Mouse (Mus musculus) olfactory bulb, adult 2 months (tissue): ENCODE measurements around the gene 1600014C10Rik.

Experiments used
- CTCF ChIP-seq: fragments of 200-500 bp; IDR thresholded peaks from 2 replicates; pipeline ENCODE4 v1.5.1; 2012; ENCODE audit warnings: low read depth, mild to moderate bottlenecking, low read length, moderate library complexity; ENCODE audit not compliant: insufficient read depth
- POLR2A ChIP-seq: fragments of 200-500 bp; IDR thresholded peaks from 2 replicates; pipeline ENCODE4 v1.6.1; 2012; ENCODE audit warnings: mild to moderate bottlenecking, low read depth, low read length, moderate library complexity; ENCODE audit not compliant: insufficient read depth

- no peak for TF ChIP-seq CTCF
- no peak for TF ChIP-seq POLR2A
Observed at GRCm38 (mm10) chr7:38205801-38206200, 22.8 kb downstream of the 1600014C10Rik start.
